Comparison of ENCODE assay signal across 8 mouse cellular contexts in the genomic region with DNA sequence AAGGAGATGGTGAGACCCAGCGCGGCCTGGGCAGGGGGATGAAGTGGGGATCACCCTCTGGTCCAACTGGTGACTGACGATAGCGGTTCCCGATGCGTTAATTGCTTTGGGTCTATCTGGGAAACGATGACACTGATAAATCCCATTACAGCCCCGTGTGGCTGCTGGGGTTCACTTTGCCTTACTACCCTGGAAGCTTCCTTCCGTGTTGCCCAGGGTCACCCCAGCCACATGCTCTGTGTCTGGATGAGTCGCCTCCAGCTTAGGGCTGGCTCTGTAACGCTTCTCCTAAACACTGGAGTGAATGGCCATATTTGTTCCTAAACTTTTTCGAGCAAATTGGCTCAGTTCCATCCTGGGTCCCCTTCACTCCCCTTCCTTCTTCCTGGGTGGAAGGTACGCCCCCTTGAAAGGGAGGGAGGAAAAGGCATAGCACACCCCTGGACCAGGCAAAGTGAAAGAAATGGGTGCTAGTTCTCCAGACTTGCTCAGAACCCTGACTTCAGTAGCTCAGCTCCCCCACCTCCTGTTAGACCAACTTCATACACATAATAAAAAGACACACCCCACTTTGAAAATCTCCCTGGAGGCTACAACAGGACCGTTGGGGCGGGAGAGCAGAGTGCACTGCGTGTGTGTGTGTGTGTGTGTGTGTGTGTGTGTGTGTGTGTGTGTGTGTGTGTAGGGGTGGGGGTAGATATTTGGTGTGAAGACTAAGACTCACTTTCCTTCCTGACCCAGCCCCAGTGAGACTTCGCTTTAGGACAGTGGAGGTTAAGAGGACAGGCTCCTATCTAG. TPM values are rescaled to one million over a fixed set of nuclear protein-coding genes. Genes with fewer than 3 reads are reported as not detected.
A peak's percentile ranks its signal among the peaks of the same experiment; 100 is the strongest.
DNase-seq lines count a peak whose midpoint lies in the region; ATAC-seq and TF ChIP-seq lines count a peak whose summit lies in the region.

No protein-coding gene starts in this region.

- peak overlapping the region; percentile 65 for H3K9ac ChIP-seq in kidney, embryonic 15.5 days
- peak overlapping the region; percentile 53 for H3K9ac ChIP-seq in heart, embryonic 15.5 days
- peak overlapping the region; percentile 79 for H3K9ac ChIP-seq in liver, postnatal 0 days (replicated peaks)
- H3K9ac ChIP-seq in stomach, embryonic 15.5 days, result peak overlapping the region; percentile 62

- H3K9me3 ChIP-seq in kidney, embryonic 15.5 days (replicated peaks), result no peaks in the 10 kb centered on the region
- H3K9me3 ChIP-seq in heart, embryonic 15.5 days (replicated peaks), result no peaks in the 10 kb centered on the region
- H3K9me3 ChIP-seq in liver, postnatal 0 days (ENCODE audit: low read length), result no peaks in the 10 kb centered on the region
- no peaks in the 10 kb centered on the region for H3K9me3 ChIP-seq in stomach, embryonic 15.5 days

- peak overlapping the region; percentile 95 for H3K27ac ChIP-seq in kidney, embryonic 15.5 days
- peak overlapping the region; percentile 86 for H3K27ac ChIP-seq in heart, embryonic 15.5 days
- H3K27ac ChIP-seq in liver, postnatal 0 days (ENCODE audit: low read depth), result peak overlapping the region; percentile 78
- H3K27ac ChIP-seq in stomach, embryonic 15.5 days, result peak overlapping the region; percentile 97

- DNase-seq in kidney, postnatal 14 days, result no peak
- DNase-seq in NIH3T3 (ENCODE audit: low read depth), result peak; percentile 74
- peak; percentile 29 for DNase-seq in liver, postnatal 0 days
- DNase-seq in gastrocnemius, adult 18-20 months (ENCODE audit: low spot score), result no peak
- no peak for DNase-seq in adrenal gland, postnatal 14 days

- H3K36me3 ChIP-seq in kidney, embryonic 15.5 days, result peaks cover 10% of the 10 kb centered on the region
- H3K36me3 ChIP-seq in heart, embryonic 15.5 days, result 0 out of 2 replicates have a peak, but pooled peaks cover 6% of the 10 kb centered on the region
- H3K36me3 ChIP-seq in liver, postnatal 0 days (replicated peaks; ENCODE audit: insufficient read depth, low read length), result peaks cover 7% of the 10 kb centered on the region
- H3K36me3 ChIP-seq in stomach, embryonic 15.5 days, result 0 out of 2 replicates have a peak, but pooled peaks cover 4% of the 10 kb centered on the region

- no peak for TF ChIP-seq CTCF in liver, postnatal 0 days (IDR thresholded peaks at IDR 0.05; ENCODE audit: low read depth)

- no peak for TF ChIP-seq EP300 in liver, postnatal 0 days (IDR thresholded peaks at IDR 0.05; ENCODE audit: low read depth)

- H3K4me3 ChIP-seq in kidney, embryonic 15.5 days (replicated peaks), result peak overlapping the region; percentile 66
- H3K4me3 ChIP-seq in heart, embryonic 15.5 days, result peak overlapping the region; percentile 54
- H3K4me3 ChIP-seq in liver, postnatal 0 days (ENCODE audit: low read depth, low read length), result peak overlapping the region; percentile 65
- peak overlapping the region; percentile 70 for H3K4me3 ChIP-seq in stomach, embryonic 15.5 days (replicated peaks)

- H3K4me1 ChIP-seq in kidney, embryonic 15.5 days, result peaks cover 87% of the 10 kb centered on the region
- peaks cover 65% of the 10 kb centered on the region for H3K4me1 ChIP-seq in heart, embryonic 15.5 days (replicated peaks)
- H3K4me1 ChIP-seq in liver, postnatal 0 days (ENCODE audit: insufficient read depth), result peaks cover 44% of the 10 kb centered on the region
- H3K4me1 ChIP-seq in stomach, embryonic 15.5 days, result peaks cover 67% of the 10 kb centered on the region

- ATAC-seq in kidney, embryonic 15.5 days (replicated peaks; ENCODE audit: low FRiP score), result no peak
- ATAC-seq in heart, embryonic 15.5 days (replicated peaks; ENCODE audit: insufficient number of reproducible peaks, insufficient read depth, low FRiP score, low read depth), result no peak
- no peak for ATAC-seq in liver, postnatal 0 days
- ATAC-seq in stomach, embryonic 15.5 days (ENCODE audit: insufficient read depth, low FRiP score, low read depth), result no peak

- peaks cover 7% of the 10 kb centered on the region; the same call in 1 of the 2 replicates for H3K27me3 ChIP-seq in kidney, embryonic 15.5 days
- H3K27me3 ChIP-seq in heart, embryonic 15.5 days, result peaks cover 66% of the 10 kb centered on the region
- H3K27me3 ChIP-seq in liver, postnatal 0 days (ENCODE audit: insufficient read depth, low read length), result peaks cover 39% of the 10 kb centered on the region
- H3K27me3 ChIP-seq in stomach, embryonic 15.5 days (replicated peaks), result peaks cover 12% of the 10 kb centered on the region

- under 1% methylated on average over 17 of the region's 17 CpGs for WGBS in kidney, embryonic 15.5 days
- 3% methylated on average over 17 of the region's 17 CpGs for WGBS in heart, embryonic 15.5 days
- WGBS in liver, postnatal 0 days (ENCODE audit: insufficient replicate concordance), result 2% methylated on average over 17 of the region's 17 CpGs
- 2% methylated on average over 16 of the region's 17 CpGs for WGBS in stomach, embryonic 15.5 days

- peak overlapping the region; percentile 92 for H3K4me2 ChIP-seq in kidney, embryonic 15.5 days
- peak overlapping the region; percentile 87 for H3K4me2 ChIP-seq in heart, embryonic 15.5 days
- peak overlapping the region; percentile 81 for H3K4me2 ChIP-seq in liver, postnatal 0 days (ENCODE audit: low read depth, low read length)
- H3K4me2 ChIP-seq in stomach, embryonic 15.5 days, result peak overlapping the region; percentile 83

RNA-seq across cellular contexts. Expression of gene Lfng, which starts 0.9 kb away (rescaled TPM):
- polyA plus RNA-seq in kidney, embryonic 15.5 days (2015; fragmentation: Nextera tagmentation; extraction: Ambion mirVana), result 32.3 and 34.5 TPM in 2 replicates
- polyA plus RNA-seq in heart, embryonic 15.5 days (2015; fragmentation: Nextera tagmentation; extraction: Ambion mirVana), result 5.0 and 7.9 TPM in 2 replicates
- 5.0 and 5.9 TPM in 2 replicates for polyA plus RNA-seq in liver, postnatal 0 days (2015; fragmentation: Nextera tagmentation; extraction: Ambion mirVana)
- polyA plus RNA-seq in stomach, embryonic 15.5 days (2015; fragmentation: Nextera tagmentation; extraction: Ambion mirVana), result 24.5 and 25.6 TPM in 2 replicates
- total RNA-seq in gastrocnemius, adult 18-20 months (2021), result 1 to 10 TPM; 3.3 to 3.5 TPM
- 13.7 and 26.8 TPM in 2 replicates for total RNA-seq in adrenal gland, postnatal 14 days (2021)

RNA-seq across cellular contexts. Expression of gene Ttyh3, which starts 40.8 kb away (rescaled TPM):
- polyA plus RNA-seq in kidney, embryonic 15.5 days (2015; fragmentation: Nextera tagmentation; extraction: Ambion mirVana), result 32.3 and 39.9 TPM in 2 replicates
- 20.3 and 28.9 TPM in 2 replicates for polyA plus RNA-seq in heart, embryonic 15.5 days (2015; fragmentation: Nextera tagmentation; extraction: Ambion mirVana)
- polyA plus RNA-seq in liver, postnatal 0 days (2015; fragmentation: Nextera tagmentation; extraction: Ambion mirVana), result 5.2 and 6.5 TPM in 2 replicates
- 31.9 and 38.0 TPM in 2 replicates for polyA plus RNA-seq in stomach, embryonic 15.5 days (2015; fragmentation: Nextera tagmentation; extraction: Ambion mirVana)
- 1 to 10 TPM; 4.1 to 5.4 TPM for total RNA-seq in gastrocnemius, adult 18-20 months (2021)
- 72.5 and 83.6 TPM in 2 replicates for total RNA-seq in adrenal gland, postnatal 14 days (2021)

RNA-seq across cellular contexts. Expression of gene Grifin, which starts 43.2 kb away (rescaled TPM):
- polyA plus RNA-seq in kidney, embryonic 15.5 days (2015; fragmentation: Nextera tagmentation; extraction: Ambion mirVana), result 0.45 TPM in 1 of 2 replicates, not detected in the other
- polyA plus RNA-seq in heart, embryonic 15.5 days (2015; fragmentation: Nextera tagmentation; extraction: Ambion mirVana), result 1.1 TPM in 1 of 2 replicates, not detected in the other
- not detected in 2 replicates for polyA plus RNA-seq in liver, postnatal 0 days (2015; fragmentation: Nextera tagmentation; extraction: Ambion mirVana)
- polyA plus RNA-seq in stomach, embryonic 15.5 days (2015; fragmentation: Nextera tagmentation; extraction: Ambion mirVana), result 0.23 and 0.39 TPM in 2 replicates
- not detected for total RNA-seq in gastrocnemius, adult 18-20 months (2021)
- total RNA-seq in adrenal gland, postnatal 14 days (2021), result not detected in 2 replicates

Comparison
In these comparisons a context has a peak if more than half of its experiments do, and no peak if none do; other contexts are left out.
1. DNase-seq: peak in NIH3T3 (single experiment) and liver, postnatal 0 days (single experiment); none in kidney, postnatal 14 days (single experiment), gastrocnemius, adult 18-20 months (single experiment) and adrenal gland, postnatal 14 days (single experiment).
2. Peak in every context shown above with its lines, with median percentiles within 50 percentile points of each other: H3K27ac ChIP-seq, H3K4me2 ChIP-seq, H3K4me3 ChIP-seq and H3K9ac ChIP-seq.